Mouse (Mus musculus) erythroblast, embryonic 14.5 days (primary cell): ENCODE data around the gene Sypl2. TPM values are rescaled to one million over a fixed set of nuclear protein-coding genes. Genes with fewer than 3 reads are reported as not detected.

ENCODE experiments used
- H3K27me3 ChIP-seq: 2 replicates; pipeline ENCODE4 v1.6.1; 2012; ENCODE audit warnings: inconsistent platforms; ENCODE audit not compliant: control insufficient read depth
- H3K36me3 ChIP-seq: 2 replicates; pipeline ENCODE4 v1.6.1; 2012; ENCODE audit warnings: mild to moderate bottlenecking, inconsistent platforms; ENCODE audit not compliant: control insufficient read depth
- H3K4me1 ChIP-seq: 2 replicates; pipeline ENCODE4 v1.6.1; 2012; ENCODE audit warnings: inconsistent platforms; ENCODE audit not compliant: control insufficient read depth
- H3K4me3 ChIP-seq: replicated peaks from 2 replicates; pipeline ENCODE3; 2012; ENCODE audit warnings: moderate library complexity, mild to moderate bottlenecking, inconsistent platforms
- H3K9me3 ChIP-seq: 2 replicates; pipeline ENCODE4 v1.6.1; 2012; ENCODE audit warnings: low read length, inconsistent platforms, mixed read lengths; ENCODE audit not compliant: control insufficient read depth
- GATA1 ChIP-seq: IDR thresholded peaks from 2 replicates; pipeline ENCODE4 v1.6.1; 2012; ENCODE audit warnings: low read length, inconsistent platforms, mixed read lengths
- TAL1 ChIP-seq: IDR thresholded peaks from 3 replicates; pipeline ENCODE4 v1.6.1; 2012; ENCODE audit warnings: low read length, inconsistent platforms, mixed read lengths
- polyA plus RNA-seq: library from polyadenylated mRNA; stranded (reverse); fragments of >175 nt; gene quantifications from 2 replicates; pipeline ENCODE4 v1.2.3, GENCODE M21; 2012

Sypl2 gene
- polyA plus RNA-seq, 1 experiment: not detected

DNA sequence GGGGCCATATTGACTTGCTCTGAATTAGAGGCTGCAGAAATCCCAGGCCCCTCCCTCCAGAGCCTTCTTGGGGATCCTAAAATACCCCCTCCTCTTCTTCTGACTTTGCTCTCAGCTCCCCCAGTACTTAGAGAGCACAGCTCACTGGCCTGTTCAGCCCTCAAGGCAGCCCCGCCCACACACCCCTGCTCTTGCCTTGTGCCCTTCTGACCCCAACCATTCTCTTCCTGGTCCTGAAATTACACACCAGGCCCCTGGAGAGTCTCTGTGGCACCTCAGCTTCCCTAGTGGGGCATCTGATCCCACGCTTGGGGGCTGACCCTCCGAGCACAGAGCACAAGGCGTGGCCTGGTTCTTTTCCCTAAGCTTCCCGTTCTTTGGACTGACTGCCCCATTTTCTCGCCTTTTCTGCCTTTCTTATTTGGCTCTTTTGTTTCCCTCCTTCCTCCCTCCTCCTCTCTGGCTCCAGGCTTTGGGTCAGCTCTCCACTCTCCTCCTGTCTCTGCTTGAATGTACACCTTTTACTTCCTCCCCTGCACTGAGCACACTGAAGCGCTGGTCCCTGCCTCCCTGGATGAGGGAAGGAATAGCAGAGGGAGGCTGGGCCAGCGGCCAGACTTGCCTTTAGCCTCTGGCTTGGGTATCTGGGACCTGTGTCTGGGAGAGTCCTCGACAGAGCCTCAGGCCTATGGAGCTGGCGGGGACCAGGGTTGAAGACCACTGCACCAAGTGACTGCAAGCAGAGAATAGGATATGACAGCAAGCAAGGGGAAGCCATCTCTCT lies 60.7 kb downstream of the Sypl2 start:
- H3K36me3 ChIP-seq: no peaks in the 10 kb centered on the region
- TF ChIP-seq TAL1 (no peak), GATA1 (no peak)
- H3K4me1 ChIP-seq: no peaks in the 10 kb centered on the region
- H3K9me3 ChIP-seq: no peaks in the 10 kb centered on the region
- peaks cover 8% of the 10 kb centered on the region for H3K27me3 ChIP-seq
- no peak overlapping the region for H3K4me3 ChIP-seq

GRCm38 (mm10) chr3:108164807-108165206 lies 61.6 kb downstream of the Sypl2 start:
- H3K36me3 ChIP-seq: no peaks in the 10 kb centered on the region
- no peak for TF ChIP-seq TAL1
- peaks cover 11% of the 10 kb centered on the region for H3K27me3 ChIP-seq
- no peaks in the 10 kb centered on the region for H3K4me1 ChIP-seq
- no peak overlapping the region for H3K4me3 ChIP-seq
- peaks cover 3% of the 10 kb centered on the region for H3K9me3 ChIP-seq

- TF ChIP-seq GATA1 (no peak), TAL1 (no peak)
- peaks cover 13% of the 10 kb centered on the region for H3K27me3 ChIP-seq
- H3K4me1 ChIP-seq: no peaks in the 10 kb centered on the region
- H3K36me3 ChIP-seq: no peaks in the 10 kb centered on the region
- no peak overlapping the region for H3K4me3 ChIP-seq
- H3K9me3 ChIP-seq: peaks cover 5% of the 10 kb centered on the region
Observed at GRCm38 (mm10) chr3:108164091-108164490, 62.4 kb downstream of the Sypl2 start.

Other genes starting within 250 kb of the Sypl2 start
- gene Gstm2, start 240.2 kb downstream of the Sypl2 start, polyA plus RNA-seq: not detected in 2 replicates
- gene Gstm1, start 208.7 kb downstream of the Sypl2 start, polyA plus RNA-seq: 3.7 and 4.9 TPM in 2 replicates
- gene Gstm4, start 181.8 kb downstream of the Sypl2 start, polyA plus RNA-seq: 0.02 and 0.07 TPM in 2 replicates
- 10.5 and 12.6 TPM in 2 replicates for gene Ampd2, start 140.0 kb downstream of the Sypl2 start, polyA plus RNA-seq
- gene Gnat2, start 133.9 kb downstream of the Sypl2 start, polyA plus RNA-seq: 0.03 TPM in 1 of 2 replicates, not detected in the other
- gene Gnai3, start 80.5 kb downstream of the Sypl2 start, polyA plus RNA-seq: 0.19 and 0.27 TPM in 2 replicates
- gene Gpr61, start 71.8 kb downstream of the Sypl2 start, polyA plus RNA-seq: not detected in 2 replicates
- gene Amigo1, start 40.3 kb downstream of the Sypl2 start, polyA plus RNA-seq: 0.01 TPM in 1 of 2 replicates, not detected in the other
- gene Cyb561d1, start 25.4 kb downstream of the Sypl2 start, polyA plus RNA-seq: 0.33 and 0.34 TPM in 2 replicates
- gene Atxn7l2, start 15.7 kb downstream of the Sypl2 start, polyA plus RNA-seq: 0.55 and 0.90 TPM in 2 replicates
- 0.21 and 0.71 TPM in 2 replicates for gene Psma5, start 30.3 kb upstream of the Sypl2 start, polyA plus RNA-seq
- gene Sort1, start 57.4 kb upstream of the Sypl2 start, polyA plus RNA-seq: 0.01 TPM in 2 replicates
- not detected in 2 replicates for gene Mybphl, start 138.3 kb upstream of the Sypl2 start, polyA plus RNA-seq
- gene Psrc1, start 157.2 kb upstream of the Sypl2 start, polyA plus RNA-seq: 8.4 and 10.1 TPM in 2 replicates
- 0.15 and 0.33 TPM in 2 replicates for gene Celsr2, start 188.9 kb upstream of the Sypl2 start, polyA plus RNA-seq
- 14.4 and 14.8 TPM in 2 replicates for gene Sars, start 218.6 kb upstream of the Sypl2 start, polyA plus RNA-seq